Mouse (Mus musculus): ENCODE data around the gene Rnf212.

- TF ChIP-seq CTCF (IDR thresholded peaks at IDR 0.05; ENCODE audit: control insufficient read depth, insufficient read depth, insufficient read length) (peak; percentile 28), USF1 (IDR thresholded peaks at IDR 0.05; ENCODE audit: low read depth) (no peak), MYOG (IDR thresholded peaks at IDR 0.05; ENCODE audit: control insufficient read depth, extremely low read depth, insufficient read length) (no peak), MAX (IDR thresholded peaks at IDR 0.05) (no peak)
These were observed 48.1 kb downstream of the Rnf212 start for GRCm38 (mm10) chr5:108726557-108727248.

Measured in C2C12 (cell line).